Comparison of ENCODE assay signal across 15 mouse cellular contexts in the genomic region with DNA sequence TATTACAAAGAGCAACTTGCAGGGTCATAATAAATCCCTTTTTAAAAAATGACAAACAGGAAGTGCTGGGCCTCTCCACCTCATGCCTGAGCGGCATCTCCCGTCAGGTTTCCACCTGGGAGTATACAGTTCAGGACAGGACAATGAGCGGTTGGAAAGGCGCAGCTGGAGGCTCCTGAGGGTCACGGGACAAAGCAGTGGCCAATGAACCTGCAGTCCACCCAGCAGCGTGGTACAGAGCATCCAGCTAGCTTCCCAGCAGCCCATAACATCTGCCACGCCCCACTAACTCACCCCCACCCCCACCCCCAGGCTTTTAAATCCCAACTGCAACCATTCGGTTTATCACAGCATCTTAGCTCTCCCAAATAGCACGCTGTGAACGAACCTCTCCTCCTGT. TPM values are rescaled to one million over a fixed set of nuclear protein-coding genes. Genes with fewer than 3 reads are reported as not detected.
DNase-seq lines count a peak whose midpoint lies in the region; ATAC-seq and TF ChIP-seq lines count a peak whose summit lies in the region.
"Had no signal": no experiment of that assay in that cellular context is flagged by ENCODE, and none has a peak within 500 bp of the region (broad histone marks: within the 10 kb centered on the region; RNA-seq: fewer than 3 reads in every experiment).

No protein-coding gene starts in this region.

- no peaks in the 10 kb centered on the region for H3K36me3 ChIP-seq in kidney, embryonic 14.5 days (ENCODE audit: control insufficient read depth, insufficient read depth, low read length)
- H3K36me3 ChIP-seq in kidney, adult 2 months (ENCODE audit: control insufficient read depth, insufficient read depth, low read length): no peaks in the 10 kb centered on the region
- peaks cover 7% of the 10 kb centered on the region; the same call in 1 of the 2 replicates for H3K36me3 ChIP-seq in forebrain, embryonic 12.5 days (replicated peaks)
- no peaks in the 10 kb centered on the region for H3K36me3 ChIP-seq in midbrain, embryonic 16.5 days (ENCODE audit: control insufficient read depth, insufficient read depth, low read length)
- H3K36me3 ChIP-seq: hindbrain, embryonic 15.5 days; liver, embryonic 13.5 days had no signal

- no peak for TF ChIP-seq POLR2A in kidney, adult 2 months (IDR thresholded peaks at IDR 0.05; ENCODE audit: low read depth, low read length)

- peak; percentile 54; the same call in 1 of the 2 replicates for ATAC-seq in kidney, embryonic 14.5 days (ENCODE audit: low FRiP score, low TSS enrichment)
- ATAC-seq in forebrain, embryonic 12.5 days (ENCODE audit: low FRiP score): no peak
- no peak for ATAC-seq in midbrain, embryonic 16.5 days
- ATAC-seq: Patski had no signal

- no peaks in the 10 kb centered on the region for H3K27me3 ChIP-seq in kidney, embryonic 14.5 days (ENCODE audit: control insufficient read depth, insufficient read depth, low read length)
- H3K27me3 ChIP-seq in kidney, adult 2 months (replicated peaks; ENCODE audit: control insufficient read depth, insufficient read depth, low read length): no peaks in the 10 kb centered on the region
- no peaks in the 10 kb centered on the region; the same call in 1 of the 2 replicates for H3K27me3 ChIP-seq in forebrain, embryonic 12.5 days
- H3K27me3 ChIP-seq in midbrain, embryonic 16.5 days (ENCODE audit: control insufficient read depth, insufficient read depth, low read depth, low read length): no peaks in the 10 kb centered on the region
- H3K27me3 ChIP-seq: hindbrain, embryonic 15.5 days; liver, embryonic 13.5 days; Patski had no signal

- no peak for DNase-seq in kidney, adult 2 months
- DNase-seq in R1 (ENCODE audit: low read depth, low spot score): peak; percentile 35
- DNase-seq in right cerebral cortex, adult 18-20 months: no peak
- no peak for DNase-seq in thymus, postnatal 4 days
- DNase-seq: cerebellum, adult 11-12 months; embryo, embryonic 11 days; kidney, postnatal 14 days; liver, embryonic 13.5 days; lung, postnatal 10 days; thymus, adult 18-20 months had no signal

- no peaks in the 10 kb centered on the region for H3K9me3 ChIP-seq in kidney, embryonic 14.5 days (ENCODE audit: control insufficient read depth, low read length)
- H3K9me3 ChIP-seq in forebrain, embryonic 12.5 days: no peaks in the 10 kb centered on the region
- H3K9me3 ChIP-seq in midbrain, embryonic 16.5 days (replicated peaks; ENCODE audit: control insufficient read depth, low read length, poor library complexity, severe bottlenecking): no peaks in the 10 kb centered on the region; the same call in 1 of the 2 replicates
- H3K9me3 ChIP-seq: hindbrain, embryonic 15.5 days; liver, embryonic 13.5 days had no signal

- 22% methylated on average over 10 of the region's 10 CpGs for WGBS in kidney, embryonic 14.5 days
- WGBS in kidney, adult 2 months: 43% methylated on average over 10 of the region's 10 CpGs
- WGBS in forebrain, embryonic 12.5 days: 16% methylated on average over 10 of the region's 10 CpGs
- WGBS in midbrain, embryonic 16.5 days: 15% methylated on average over 10 of the region's 10 CpGs

- no peak for TF ChIP-seq CTCF in kidney, adult 2 months (conservative IDR thresholded peaks at IDR 0.05; ENCODE audit: insufficient read depth, insufficient read length, low read depth, low read length)

- H3K9ac ChIP-seq in kidney, embryonic 14.5 days (ENCODE audit: low read depth, low read length): no peak overlapping the region
- H3K9ac ChIP-seq in forebrain, embryonic 12.5 days: no peak overlapping the region
- no peak overlapping the region for H3K9ac ChIP-seq in midbrain, embryonic 16.5 days (ENCODE audit: low read depth, low read length)
- H3K9ac ChIP-seq: hindbrain, embryonic 15.5 days; liver, embryonic 13.5 days had no signal

- no peak overlapping the region for H3K27ac ChIP-seq in kidney, embryonic 14.5 days (ENCODE audit: low read depth, low read length)
- no peak overlapping the region for H3K27ac ChIP-seq in kidney, adult 2 months (ENCODE audit: insufficient read depth, low read depth, low read length)
- peak overlapping the region; percentile 61; the same call in 1 of the 2 replicates for H3K27ac ChIP-seq in forebrain, embryonic 12.5 days
- peak overlapping the region; percentile 34; the same call in 1 of the 2 replicates for H3K27ac ChIP-seq in midbrain, embryonic 16.5 days (ENCODE audit: low read length)
- H3K27ac ChIP-seq: hindbrain, embryonic 15.5 days; liver, embryonic 13.5 days had no signal

- no peak overlapping the region for H3K4me2 ChIP-seq in kidney, embryonic 14.5 days (replicated peaks; ENCODE audit: low read depth, low read length)
- H3K4me2 ChIP-seq in forebrain, embryonic 12.5 days: peak overlapping the region; percentile 24
- no peak overlapping the region for H3K4me2 ChIP-seq in midbrain, embryonic 16.5 days (ENCODE audit: low read length)
- H3K4me2 ChIP-seq: hindbrain, embryonic 15.5 days; liver, embryonic 13.5 days had no signal

- peaks cover 16% of the 10 kb centered on the region; the same call in 1 of the 2 replicates for H3K4me1 ChIP-seq in kidney, embryonic 14.5 days (ENCODE audit: control insufficient read depth, insufficient read depth, low read length)
- H3K4me1 ChIP-seq in kidney, adult 2 months (ENCODE audit: control insufficient read depth, insufficient read depth, low read length): no peaks in the 10 kb centered on the region
- H3K4me1 ChIP-seq in forebrain, embryonic 12.5 days: peaks cover 29% of the 10 kb centered on the region
- H3K4me1 ChIP-seq in midbrain, embryonic 16.5 days (ENCODE audit: control insufficient read depth, insufficient read depth, low read length): peaks cover 5% of the 10 kb centered on the region; the same call in 1 of the 2 replicates

- no peak overlapping the region for H3K4me3 ChIP-seq in kidney, embryonic 14.5 days (ENCODE audit: low read length)
- H3K4me3 ChIP-seq in kidney, adult 2 months (ENCODE audit: insufficient read depth, low read depth, low read length): no peak overlapping the region
- no peak overlapping the region for H3K4me3 ChIP-seq in forebrain, embryonic 12.5 days (replicated peaks)
- H3K4me3 ChIP-seq in midbrain, embryonic 16.5 days (ENCODE audit: low read depth, low read length): no peak overlapping the region
- H3K4me3 ChIP-seq: hindbrain, embryonic 15.5 days; liver, embryonic 13.5 days had no signal

RNA-seq across cellular contexts. Expression of gene Celsr1, which starts 19.9 kb away (rescaled TPM):
- 6.8 and 8.8 TPM in 2 replicates for polyA plus RNA-seq in kidney, embryonic 14.5 days (2014; fragmentation: Nextera tagmentation; extraction: Ambion mirVana)
- 12.4 and 16.8 TPM in 2 replicates for polyA plus RNA-seq in kidney, adult 2 months (2012; rRNA removed)
- 7.3 and 7.9 TPM in 2 replicates for polyA plus RNA-seq in forebrain, embryonic 12.5 days (2016; fragmentation: Nextera tagmentation; extraction: Ambion mirVana)
- polyA plus RNA-seq in midbrain, embryonic 16.5 days (2015; fragmentation: Nextera tagmentation; extraction: Ambion mirVana): 1.1 and 1.3 TPM in 2 replicates

RNA-seq across cellular contexts. Expression of gene Gramd4, which starts 43.8 kb away (rescaled TPM):
- polyA plus RNA-seq in kidney, embryonic 14.5 days (2014; fragmentation: Nextera tagmentation; extraction: Ambion mirVana): 6.5 and 9.7 TPM in 2 replicates
- polyA plus RNA-seq in kidney, adult 2 months (2012; rRNA removed): 18.9 and 20.6 TPM in 2 replicates
- 33.4 and 36.6 TPM in 2 replicates for polyA plus RNA-seq in forebrain, embryonic 12.5 days (2016; fragmentation: Nextera tagmentation; extraction: Ambion mirVana)
- polyA plus RNA-seq in midbrain, embryonic 16.5 days (2015; fragmentation: Nextera tagmentation; extraction: Ambion mirVana): 36.0 and 36.7 TPM in 2 replicates

Comparison
In these comparisons a context has a peak if more than half of its experiments do, and no peak if none do; other contexts are left out.
1. H3K27ac ChIP-seq: peak in forebrain, embryonic 12.5 days (single experiment) and midbrain, embryonic 16.5 days (single experiment); none in kidney, embryonic 14.5 days (single experiment) and kidney, adult 2 months (single experiment).